ENCODE assay signal across 18 mouse cellular contexts in the genomic region with DNA sequence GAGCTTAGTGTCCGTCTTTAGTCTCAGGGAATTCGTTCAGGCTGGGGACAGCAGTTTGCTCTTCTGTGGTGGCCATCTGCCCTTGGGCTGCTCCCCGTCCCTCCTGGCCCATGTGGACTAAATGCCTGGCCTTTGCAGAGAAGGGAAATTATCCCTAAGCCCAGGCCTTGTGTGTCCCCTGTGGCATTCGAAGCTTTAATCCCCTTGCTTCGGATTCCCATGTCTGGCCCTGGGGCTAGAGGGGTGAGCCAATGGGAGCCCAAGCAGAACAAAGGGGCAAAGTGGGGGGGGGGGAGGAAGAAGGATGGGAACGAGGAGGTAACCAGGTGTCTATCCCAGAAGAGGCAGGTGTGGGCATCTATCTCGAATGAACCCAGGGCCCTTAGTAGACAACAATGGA. TPM values are rescaled to one million over a fixed set of nuclear protein-coding genes. Genes with fewer than 3 reads are reported as not detected.
A peak's percentile ranks its signal among the peaks of the same experiment; 100 is the strongest.
DNase-seq lines count a peak whose midpoint lies in the region; ATAC-seq and TF ChIP-seq lines count a peak whose summit lies in the region.
"Had no signal": no experiment of that assay in that cellular context is flagged by ENCODE, and none has a peak within 500 bp of the region (broad histone marks: within the 10 kb centered on the region; RNA-seq: fewer than 3 reads in every experiment).

A gene (minus strand): TSS at position 101 of the 400 bp plus-strand sequence.

- no peak for ATAC-seq in hindbrain, embryonic 14.5 days (ENCODE audit: low FRiP score)
- no peak for ATAC-seq in midbrain, embryonic 13.5 days
- no peak for ATAC-seq in midbrain, embryonic 16.5 days
- ATAC-seq: intestine, embryonic 16.5 days; Patski had no signal

- no peaks in the 10 kb centered on the region for H3K27me3 ChIP-seq in hindbrain, embryonic 14.5 days (ENCODE audit: control insufficient read depth, insufficient read depth, low read length)
- no peaks in the 10 kb centered on the region; the same call in 1 of the 2 replicates for H3K27me3 ChIP-seq in hindbrain, embryonic 10.5 days (ENCODE audit: insufficient read depth, poor library complexity, severe bottlenecking)
- H3K27me3 ChIP-seq in midbrain, embryonic 10.5 days (ENCODE audit: low read depth, poor library complexity, severe bottlenecking): no peaks in the 10 kb centered on the region
- H3K27me3 ChIP-seq in midbrain, embryonic 13.5 days: no peaks in the 10 kb centered on the region
- H3K27me3 ChIP-seq in midbrain, embryonic 16.5 days (ENCODE audit: control insufficient read depth, insufficient read depth, low read depth, low read length): no peaks in the 10 kb centered on the region
- H3K27me3 ChIP-seq: limb, embryonic 12.5 days; Patski had no signal

- H3K4me3 ChIP-seq in hindbrain, embryonic 14.5 days (replicated peaks; ENCODE audit: low read length): no peak within 1 kb of the TSS
- no peak within 1 kb of the TSS for H3K4me3 ChIP-seq in hindbrain, embryonic 10.5 days
- no peak within 1 kb of the TSS for H3K4me3 ChIP-seq in midbrain, embryonic 10.5 days
- no peak within 1 kb of the TSS for H3K4me3 ChIP-seq in midbrain, embryonic 13.5 days (replicated peaks)
- H3K4me3 ChIP-seq in cortical plate, adult 2 months (ENCODE audit: insufficient read depth, low read length): no peak within 1 kb of the TSS
- H3K4me3 ChIP-seq in midbrain, embryonic 16.5 days (ENCODE audit: low read depth, low read length): no peak within 1 kb of the TSS
- H3K4me3 ChIP-seq: limb, embryonic 12.5 days; myocyte had no signal

- H3K9me3 ChIP-seq in hindbrain, embryonic 14.5 days (ENCODE audit: control insufficient read depth, low read length): no peaks in the 10 kb centered on the region
- no peaks in the 10 kb centered on the region for H3K9me3 ChIP-seq in hindbrain, embryonic 10.5 days
- no peaks in the 10 kb centered on the region for H3K9me3 ChIP-seq in midbrain, embryonic 10.5 days (replicated peaks)
- no peaks in the 10 kb centered on the region for H3K9me3 ChIP-seq in midbrain, embryonic 13.5 days
- H3K9me3 ChIP-seq in midbrain, embryonic 16.5 days (replicated peaks; ENCODE audit: control insufficient read depth, low read length, poor library complexity, severe bottlenecking): no peaks in the 10 kb centered on the region
- H3K9me3 ChIP-seq: limb, embryonic 12.5 days had no signal

- WGBS in hindbrain, embryonic 14.5 days: 55% methylated on average over 7 of the region's 7 CpGs
- WGBS in hindbrain, embryonic 10.5 days: 55% methylated on average over 7 of the region's 7 CpGs
- WGBS in midbrain, embryonic 10.5 days: 38% methylated on average over 7 of the region's 7 CpGs
- WGBS in midbrain, embryonic 13.5 days: 23% methylated on average over 7 of the region's 7 CpGs
- WGBS in midbrain, embryonic 16.5 days: 22% methylated on average over 7 of the region's 7 CpGs

- no peak for TF ChIP-seq CTCF in cortical plate, adult 2 months (IDR thresholded peaks at IDR 0.05; ENCODE audit: extremely low read depth, insufficient read depth, low read length)

- TF ChIP-seq POLR2A in cortical plate, adult 2 months (IDR thresholded peaks at IDR 0.05; ENCODE audit: extremely low read depth, insufficient read depth, low read length): no peak

- no peak within 1 kb of the TSS for H3K27ac ChIP-seq in hindbrain, embryonic 14.5 days
- no peak within 1 kb of the TSS for H3K27ac ChIP-seq in hindbrain, embryonic 10.5 days
- peak within 1 kb of the TSS; percentile 28; the same call in 1 of the 2 replicates for H3K27ac ChIP-seq in midbrain, embryonic 10.5 days (replicated peaks)
- H3K27ac ChIP-seq in midbrain, embryonic 13.5 days: no peak within 1 kb of the TSS
- no peak within 1 kb of the TSS for H3K27ac ChIP-seq in cortical plate, adult 2 months (ENCODE audit: insufficient read depth, low read length)
- H3K27ac ChIP-seq in midbrain, embryonic 16.5 days (ENCODE audit: low read length): no peak within 1 kb of the TSS
- H3K27ac ChIP-seq: limb, embryonic 12.5 days; macrophage had no signal

- H3K36me3 ChIP-seq in hindbrain, embryonic 14.5 days (replicated peaks; ENCODE audit: control insufficient read depth, insufficient read depth): no peaks in the 10 kb centered on the region; the same call in 1 of the 2 replicates
- H3K36me3 ChIP-seq in hindbrain, embryonic 10.5 days: peaks cover 24% of the 10 kb centered on the region
- H3K36me3 ChIP-seq in midbrain, embryonic 10.5 days: peaks cover 19% of the 10 kb centered on the region
- H3K36me3 ChIP-seq in midbrain, embryonic 13.5 days: peaks cover 11% of the 10 kb centered on the region
- H3K36me3 ChIP-seq in midbrain, embryonic 16.5 days (ENCODE audit: control insufficient read depth, insufficient read depth, low read length): no peaks in the 10 kb centered on the region

- no peak within 1 kb of the TSS for H3K9ac ChIP-seq in hindbrain, embryonic 14.5 days
- no peak within 1 kb of the TSS for H3K9ac ChIP-seq in midbrain, embryonic 13.5 days (replicated peaks)
- no peak within 1 kb of the TSS for H3K9ac ChIP-seq in midbrain, embryonic 16.5 days (ENCODE audit: low read depth, low read length)
- H3K9ac ChIP-seq: limb, embryonic 12.5 days had no signal

- no peak within 1 kb of the TSS for H3K4me2 ChIP-seq in hindbrain, embryonic 14.5 days (replicated peaks)
- H3K4me2 ChIP-seq in midbrain, embryonic 13.5 days (replicated peaks): no peak within 1 kb of the TSS
- H3K4me2 ChIP-seq in midbrain, embryonic 16.5 days (ENCODE audit: low read length): no peak within 1 kb of the TSS
- H3K4me2 ChIP-seq: limb, embryonic 12.5 days had no signal

- no peaks in the 10 kb centered on the region for H3K4me1 ChIP-seq in hindbrain, embryonic 14.5 days (replicated peaks; ENCODE audit: control insufficient read depth, insufficient read depth, low read length)
- H3K4me1 ChIP-seq in hindbrain, embryonic 10.5 days (replicated peaks): 0 out of 2 replicates have a peak, but pooled peaks cover 4% of the 10 kb centered on the region
- peaks cover 19% of the 10 kb centered on the region for H3K4me1 ChIP-seq in midbrain, embryonic 10.5 days
- peaks cover 11% of the 10 kb centered on the region for H3K4me1 ChIP-seq in midbrain, embryonic 13.5 days (replicated peaks)
- H3K4me1 ChIP-seq in cortical plate, adult 2 months (ENCODE audit: control insufficient read depth, insufficient read depth, low read length): peaks cover 1% of the 10 kb centered on the region; the same call in 1 of the 2 replicates
- H3K4me1 ChIP-seq in midbrain, embryonic 16.5 days (ENCODE audit: control insufficient read depth, insufficient read depth, low read length): no peaks in the 10 kb centered on the region
- H3K4me1 ChIP-seq: limb, embryonic 12.5 days had no signal

- no peak for DNase-seq in hindbrain, embryonic 14.5 days (ENCODE audit: low spot score)
- no peak for DNase-seq in hindbrain, embryonic 10.5 days (ENCODE audit: low spot score)
- no peak for DNase-seq in midbrain, embryonic 10.5 days (ENCODE audit: low spot score)
- no peak for DNase-seq in ovary, postnatal 10 days (ENCODE audit: low spot score)
- DNase-seq: cerebellum, adult 11-12 months; embryo, embryonic 11 days; heart, adult 11 months; kidney, postnatal 14 days; lung, adult 18-20 months; spleen, adult 18-20 months had no signal

RNA-seq across cellular contexts. Expression of the gene that starts here (rescaled TPM):
- 12.4 and 15.4 TPM in 2 replicates for polyA plus RNA-seq in hindbrain, embryonic 14.5 days (2014; fragmentation: Nextera tagmentation; extraction: Ambion mirVana)
- 2.8 and 4.7 TPM in 2 replicates for polyA plus RNA-seq in hindbrain, embryonic 10.5 days (2016; fragmentation: Nextera tagmentation; extraction: Ambion mirVana)
- 3.9 TPM in 2 replicates for polyA plus RNA-seq in midbrain, embryonic 10.5 days (2016; fragmentation: Nextera tagmentation; extraction: Ambion mirVana)
- polyA plus RNA-seq in midbrain, embryonic 13.5 days (2015; fragmentation: Nextera tagmentation; extraction: Ambion mirVana): 6.0 and 8.3 TPM in 2 replicates
- 10.8 and 11.0 TPM in 2 replicates for polyA plus RNA-seq in cortical plate, adult 2 months (2012; rRNA removed)
- polyA plus RNA-seq in midbrain, embryonic 16.5 days (2015; fragmentation: Nextera tagmentation; extraction: Ambion mirVana): 18.2 and 22.2 TPM in 2 replicates
